Mouse (Mus musculus) retina, adult 2 months (tissue): ENCODE results near the gene Etv4.

ENCODE experiments used
- DNase-seq: peaks from one replicate; pipeline ENCODE4 v3.0.0-alpha.2; 2012; ENCODE audit warnings: low read depth, low spot score

The Etv4 gene

DNA sequence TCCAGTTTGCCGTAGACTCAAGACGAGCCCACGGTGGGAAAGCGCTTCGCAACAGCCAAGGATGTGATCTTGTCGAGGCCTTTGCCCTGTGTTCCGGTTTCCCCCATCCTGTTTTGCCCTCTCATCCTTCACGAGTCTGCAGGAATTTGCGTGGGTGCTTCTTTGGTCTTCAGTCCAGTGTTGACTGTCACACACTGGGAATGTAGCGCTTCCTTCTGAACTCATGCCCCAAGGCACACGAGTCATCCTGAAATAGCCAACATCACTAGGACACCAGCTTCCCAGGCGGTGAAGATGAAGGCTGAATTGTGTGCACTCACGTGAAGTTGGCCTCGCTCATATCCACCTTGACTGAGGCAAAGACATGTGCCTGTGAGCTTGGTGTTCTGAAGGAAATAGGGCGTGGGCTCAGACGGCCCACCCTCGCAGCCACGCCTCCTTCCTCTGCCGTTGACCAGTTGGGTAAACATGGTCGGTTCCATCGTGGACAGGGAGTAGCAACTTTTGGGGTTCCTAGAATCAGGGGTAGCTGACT lies 65.1 kb downstream of the Etv4 start:
- DNase-seq = no peak
